Mouse (Mus musculus) MEL (cell line): ENCODE measurements around the gene Atp13a3. TPM values are rescaled to one million over a fixed set of nuclear protein-coding genes. Genes with fewer than 3 reads are reported as not detected.

Experiments
- DNase-seq: peaks from one replicate; pipeline ENCODE4 v3.0.0; 2011; ENCODE audit warnings: low read depth, low spot score
- H3K27ac ChIP-seq: 2 replicates; pipeline ENCODE4 v1.5.1; 2012; ENCODE audit warnings: low read depth, mild to moderate bottlenecking, control low read depth, low read length, moderate library complexity; ENCODE audit not compliant: control insufficient read depth
- H3K27me3 ChIP-seq, 2 experiments: fragments of 150-350 bp in 1 of 2; sonication (generic) in 1 of 2; 2 replicates each; pipeline ENCODE4 v1.6.1; 2012; ENCODE audit warnings: low read length in 2 of 2, mild to moderate bottlenecking in 2 of 2, improper control_type of control experiment in 1 of 2, moderate library complexity in 1 of 2; ENCODE audit not compliant: insufficient read depth in 2 of 2, control insufficient read depth in 1 of 2
- H3K36me3 ChIP-seq, 2 experiments: 2 replicates each; pipeline ENCODE4 v1.6.1; 2012 to 2014; ENCODE audit warnings: low read length in 2 of 2, improper control_type of control experiment in 1 of 2, inconsistent platforms in 1 of 2, mild to moderate bottlenecking in 1 of 2; ENCODE audit not compliant: insufficient read depth in 2 of 2, control insufficient read depth in 1 of 2
- H3K4me1 ChIP-seq, 2 experiments: fragments of 150-350 bp in 1 of 2; sonication (generic) in 1 of 2; 2 replicates each; pipeline ENCODE4 v1.6.1; 2012; ENCODE audit warnings: low read length in 2 of 2, improper control_type of control experiment in 1 of 2, mild to moderate bottlenecking in 1 of 2; ENCODE audit not compliant: insufficient read depth in 2 of 2, control insufficient read depth in 1 of 2
- H3K4me3 ChIP-seq, 2 experiments: fragments of 150-350 bp in 1 of 2; sonication (generic) in 1 of 2; 2 replicates each; pipeline ENCODE4 v1.5.1; 2012; ENCODE audit warnings: low read depth in 2 of 2, low read length in 2 of 2, mild to moderate bottlenecking in 2 of 2, moderate library complexity in 2 of 2, control low read depth in 1 of 2, improper control_type of control experiment in 1 of 2; ENCODE audit not compliant: control insufficient read depth in 1 of 2, insufficient read depth in 1 of 2
- H3K79me2 ChIP-seq: 2 replicates; pipeline ENCODE4 v1.6.1; 2012; ENCODE audit warnings: mild to moderate bottlenecking, low read length, moderate library complexity; ENCODE audit not compliant: control insufficient read depth, poor library complexity, insufficient read depth
- H3K9ac ChIP-seq: 2 replicates; pipeline ENCODE4 v1.6.1; 2012; ENCODE audit warnings: low read depth, mild to moderate bottlenecking, control low read depth, low read length, moderate library complexity; ENCODE audit not compliant: control insufficient read depth, poor library complexity, severe bottlenecking
- H3K9me3 ChIP-seq: fragments of 150-350 bp; sonication (generic); replicated peaks from 2 replicates; pipeline ENCODE4 v1.6.1; 2012; ENCODE audit warnings: mild to moderate bottlenecking, low read length, improper control_type of control experiment, moderate library complexity; ENCODE audit not compliant: insufficient read depth
- CHD1 ChIP-seq: IDR thresholded peaks from 2 replicates; pipeline ENCODE4 v1.6.1; 2012; ENCODE audit warnings: low read depth, mild to moderate bottlenecking, inconsistent platforms, low read length, improper control_type of control experiment
- CHD2 ChIP-seq: IDR thresholded peaks from 2 replicates; pipeline ENCODE4 v1.6.1; 2011; ENCODE audit warnings: low read length, improper control_type of control experiment
- CTCF ChIP-seq, 3 experiments: IDR thresholded peaks in 2 of 3; conservative IDR thresholded peaks in 1 of 3; 2 replicates each; pipeline ENCODE4 v1.5.1; 2011 to 2012; ENCODE audit warnings: low read length in 3 of 3, low read depth in 2 of 3, mild to moderate bottlenecking in 2 of 3, improper control_type of control experiment in 1 of 3, inconsistent platforms in 1 of 3, mixed read lengths in 1 of 3, moderate library complexity in 1 of 3; ENCODE audit not compliant: control insufficient read depth in 1 of 3, insufficient read depth in 1 of 3, poor library complexity in 1 of 3, severe bottlenecking in 1 of 3
- ELF1 ChIP-seq: IDR thresholded peaks from 2 replicates; pipeline ENCODE4 v1.6.1; 2014; ENCODE audit warnings: low read depth, mild to moderate bottlenecking, inconsistent platforms, low read length, improper control_type of control experiment, moderate library complexity
- EP300 ChIP-seq, 2 experiments: IDR thresholded peaks; 2 replicates each; pipeline ENCODE4 v1.6.1; 2011; ENCODE audit warnings: improper control_type of control experiment in 2 of 2, low read length in 2 of 2, low read depth in 1 of 2, mild to moderate bottlenecking in 1 of 2
- ETS1 ChIP-seq: IDR thresholded peaks from 2 replicates; pipeline ENCODE4 v1.6.1; 2012; ENCODE audit warnings: low read depth, mild to moderate bottlenecking, inconsistent platforms, low read length, improper control_type of control experiment, moderate library complexity
- JUND ChIP-seq: IDR thresholded peaks from 2 replicates; pipeline ENCODE4 v1.6.1; 2011; ENCODE audit warnings: low read depth, mild to moderate bottlenecking, improper control_type of control experiment, low read length
- KAT2A ChIP-seq: conservative IDR thresholded peaks from 2 replicates; pipeline ENCODE4 v1.6.1; 2012; ENCODE audit warnings: low read depth, low read length, improper control_type of control experiment, inconsistent platforms
- MAFK ChIP-seq: IDR thresholded peaks from 2 replicates; pipeline ENCODE4 v1.6.1; 2011; ENCODE audit warnings: low read depth, mild to moderate bottlenecking, low read length, improper control_type of control experiment, borderline replicate concordance
- MAX ChIP-seq: IDR thresholded peaks from 2 replicates; pipeline ENCODE4 v1.6.1; 2011; ENCODE audit warnings: low read length, improper control_type of control experiment
- MAZ ChIP-seq: IDR thresholded peaks from 2 replicates; pipeline ENCODE4 v1.6.1; 2012; ENCODE audit warnings: low read depth, mild to moderate bottlenecking, inconsistent platforms, low read length, improper control_type of control experiment
- MYC ChIP-seq: IDR thresholded peaks from 2 replicates; pipeline ENCODE4 v1.6.1; 2011; ENCODE audit warnings: low read depth, mild to moderate bottlenecking, low read length, improper control_type of control experiment, moderate library complexity
- NELFE ChIP-seq: IDR thresholded peaks from 2 replicates; pipeline ENCODE4 v1.6.1; 2011; ENCODE audit warnings: low read depth, low read length, improper control_type of control experiment
- NRF1 ChIP-seq: IDR thresholded peaks from 2 replicates; pipeline ENCODE4 v1.6.1; 2014; ENCODE audit warnings: low read depth, mild to moderate bottlenecking, inconsistent platforms, low read length, improper control_type of control experiment, moderate library complexity; ENCODE audit not compliant: poor library complexity, insufficient read depth, severe bottlenecking
- POLR2AphosphoS2 ChIP-seq: IDR thresholded peaks from 2 replicates; pipeline ENCODE4 v1.6.1; 2011; ENCODE audit warnings: low read length, improper control_type of control experiment
- RAD21 ChIP-seq: IDR thresholded peaks from 2 replicates; pipeline ENCODE4 v1.6.1; 2011; ENCODE audit warnings: mild to moderate bottlenecking, low read depth, low read length, improper control_type of control experiment
- SIN3A ChIP-seq: IDR thresholded peaks from 2 replicates; pipeline ENCODE4 v1.6.1; 2012; ENCODE audit warnings: low read length, improper control_type of control experiment, inconsistent platforms
- SMC3 ChIP-seq: IDR thresholded peaks from 2 replicates; pipeline ENCODE4 v1.6.1; 2011; ENCODE audit warnings: low read depth, low read length, improper control_type of control experiment
- ZC3H11A ChIP-seq: IDR thresholded peaks from 2 replicates; pipeline ENCODE4 v1.6.1; 2012; ENCODE audit warnings: low read depth, mild to moderate bottlenecking, inconsistent platforms, low read length, improper control_type of control experiment
- ZNF384 ChIP-seq: IDR thresholded peaks from 2 replicates; pipeline ENCODE4 v1.6.1; 2012; ENCODE audit warnings: low read depth, mild to moderate bottlenecking, inconsistent platforms, low read length, improper control_type of control experiment
- polyA plus RNA-seq, 2 experiments: library from polyadenylated mRNA; stranded (reverse) in 1 of 2; unstranded in 1 of 2; fragments of >175 nt in 1 of 2; fragments of >200 nt in 1 of 2; gene quantifications; 2 replicates each; pipeline versions ENCODE4 v1.2.1 to v1.2.4; 2012; ENCODE audit warnings: low replicate concordance in 2 of 2, low read depth in 1 of 2; ENCODE audit not compliant: insufficient read length in 2 of 2, insufficient read depth in 1 of 2, missing spikeins in 1 of 2
- total RNA-seq: library from RNA; depleted of rRNA; stranded (reverse); fragments of 300-350 nt; gene quantifications from 2 replicates; pipeline ENCODE4 v1.2.3, GENCODE M21; 2012; rRNA removed

Gene Atp13a3
- total and polyA plus RNA-seq, 3 experiments, result 93.3 to 120 (median 117) TPM

- Histone ChIP-seq H3K9ac (no peak overlapping the region), H3K4me1 (peaks cover 0 to 9% of the 10 kb centered on the region in 2 experiments; a peak in 3 of 4 replicates), H3K9me3 (no peaks in the 10 kb centered on the region), H3K4me3 (no peak overlapping the region)
- TF ChIP-seq SIN3A (no peak), KAT2A (no peak), MAZ (no peak), MAX (no peak), MYC (no peak), ZC3H11A (peak; percentile 55), NELFE (no peak), SMC3 (peak; percentile 76), EP300 (IDR thresholded peaks at IDR 0.05; ENCODE audit: low read depth in 1 of 2, low read length in 2 of 2) (no peak), ELF1 (0 out of 2 replicates have a peak, but pooled peaks have one; percentile 31), POLR2AphosphoS2 (no peak), JUND (0 out of 2 replicates have a peak, but pooled peaks have one; percentile 21), ETS1 (no peak), CHD2 (no peak), CHD1 (no peak), MAFK (no peak), CTCF (IDR thresholded peaks at IDR 0.05 in 2 of 3, conservative IDR thresholded peaks at IDR 0.05 in 1 of 3; ENCODE audit: control insufficient read depth in 1 of 3, insufficient read depth in 1 of 3, low read depth in 2 of 3, low read length in 3 of 3, poor library complexity in 1 of 3, severe bottlenecking in 1 of 3) (peak; percentile 72 to 95 (median 85)), RAD21 (peak; percentile 55), ZNF384 (no peak), NRF1 (no peak)
- TF ChIP-seq, all 39 proteins: peak for 6
- Histone ChIP-seq H3K79me2 (no peaks in the 10 kb centered on the region), H3K27me3 (peaks cover 0 to 3% of the 10 kb centered on the region in 2 experiments; a peak in 2 of 4 replicates), H3K27ac (no peak overlapping the region), H3K36me3 (peaks cover 0 to 4% of the 10 kb centered on the region in 2 experiments; a peak in 1 of 4 replicates)
- DNase-seq, result peak; percentile 83
Observed at GRCm38 (mm10) chr16:30262664-30263063, 143.1 kb downstream of the Atp13a3 start.

Other genes with a start within 250 kb of the Atp13a3 start
- gene Cpn2, start 138.5 kb downstream of the Atp13a3 start, total RNA-seq, result not detected in 2 replicates
- gene Cpn2, start 138.5 kb downstream of the Atp13a3 start, polyA plus RNA-seq, result not detected
- gene Lrrc15, start 122.7 kb downstream of the Atp13a3 start, total RNA-seq, result not detected in 2 replicates
- not detected for gene Lrrc15, start 122.7 kb downstream of the Atp13a3 start, polyA plus RNA-seq
- gene Gp5, start 95.2 kb downstream of the Atp13a3 start, total RNA-seq, result 49.0 and 59.2 TPM in 2 replicates
- 10 to 100 TPM in 1 of 2 experiments, not detected in 1; 63.1 TPM for gene Gp5, start 95.2 kb downstream of the Atp13a3 start, polyA plus RNA-seq
- 0.46 and 0.50 TPM in 2 replicates for gene Tmem44, start 144.9 kb upstream of the Atp13a3 start, total RNA-seq
- 1 to 10 TPM in 1 of 2 experiments, not detected in 1; 1.4 TPM for gene Tmem44, start 144.9 kb upstream of the Atp13a3 start, polyA plus RNA-seq
- gene Lsg1, start 181.6 kb upstream of the Atp13a3 start, total RNA-seq, result 55.2 and 58.8 TPM in 2 replicates
- 10 to 100 TPM in 1 of 2 experiments, not detected in 1; 84.4 TPM for gene Lsg1, start 181.6 kb upstream of the Atp13a3 start, polyA plus RNA-seq
- 0.08 and 0.20 TPM in 2 replicates for gene Fam43a, start 193.7 kb upstream of the Atp13a3 start, total RNA-seq
- gene Fam43a, start 193.7 kb upstream of the Atp13a3 start, polyA plus RNA-seq, result under 1 TPM in 1 of 2 experiments, not detected in 1; 0.68 TPM